Mouse (Mus musculus): ENCODE data around the gene Slc16a2. TPM values are rescaled to one million over a fixed set of nuclear protein-coding genes. Genes with fewer than 3 reads are reported as not detected.

Slc16a2 gene
- polyA plus RNA-seq, 1 experiment, result 4.2 TPM

DNA sequence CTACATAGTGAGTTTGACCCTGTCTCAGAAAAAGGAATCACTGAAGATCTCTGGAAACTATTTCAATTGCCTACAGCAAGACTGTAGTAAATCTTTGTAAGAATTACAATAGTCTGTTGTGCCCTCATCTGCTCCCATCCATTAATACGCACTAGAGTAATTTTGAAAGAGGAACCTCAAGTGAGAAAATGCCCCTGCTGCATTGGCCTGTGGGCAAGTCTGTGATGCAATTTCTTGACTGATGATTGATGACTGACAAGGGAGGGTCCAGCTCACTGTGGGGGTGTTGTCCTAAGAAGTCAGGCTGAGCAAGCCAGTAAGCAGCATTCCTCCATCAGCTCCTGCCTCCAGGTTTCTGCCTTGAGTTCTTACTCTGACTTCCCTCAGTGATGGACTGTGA, 75.6 kb downstream of the Slc16a2 start:
- Histone ChIP-seq H3K27ac (ENCODE audit: control insufficient read depth, insufficient read depth, low read depth, low read length, poor library complexity) (no peak overlapping the region), H3K4me3 (replicated peaks; ENCODE audit: control insufficient read depth, low read depth, low read length) (no peak overlapping the region), H3K4me1 (ENCODE audit: control insufficient read depth, insufficient read depth, low read length) (no peaks in the 10 kb centered on the region)
- no peak for TF ChIP-seq CTCF (IDR thresholded peaks at IDR 0.05; ENCODE audit: control insufficient read depth, insufficient read depth, low read length)
- WGBS, result 19% methylated on average over 1 of the region's 1 CpGs

DNA sequence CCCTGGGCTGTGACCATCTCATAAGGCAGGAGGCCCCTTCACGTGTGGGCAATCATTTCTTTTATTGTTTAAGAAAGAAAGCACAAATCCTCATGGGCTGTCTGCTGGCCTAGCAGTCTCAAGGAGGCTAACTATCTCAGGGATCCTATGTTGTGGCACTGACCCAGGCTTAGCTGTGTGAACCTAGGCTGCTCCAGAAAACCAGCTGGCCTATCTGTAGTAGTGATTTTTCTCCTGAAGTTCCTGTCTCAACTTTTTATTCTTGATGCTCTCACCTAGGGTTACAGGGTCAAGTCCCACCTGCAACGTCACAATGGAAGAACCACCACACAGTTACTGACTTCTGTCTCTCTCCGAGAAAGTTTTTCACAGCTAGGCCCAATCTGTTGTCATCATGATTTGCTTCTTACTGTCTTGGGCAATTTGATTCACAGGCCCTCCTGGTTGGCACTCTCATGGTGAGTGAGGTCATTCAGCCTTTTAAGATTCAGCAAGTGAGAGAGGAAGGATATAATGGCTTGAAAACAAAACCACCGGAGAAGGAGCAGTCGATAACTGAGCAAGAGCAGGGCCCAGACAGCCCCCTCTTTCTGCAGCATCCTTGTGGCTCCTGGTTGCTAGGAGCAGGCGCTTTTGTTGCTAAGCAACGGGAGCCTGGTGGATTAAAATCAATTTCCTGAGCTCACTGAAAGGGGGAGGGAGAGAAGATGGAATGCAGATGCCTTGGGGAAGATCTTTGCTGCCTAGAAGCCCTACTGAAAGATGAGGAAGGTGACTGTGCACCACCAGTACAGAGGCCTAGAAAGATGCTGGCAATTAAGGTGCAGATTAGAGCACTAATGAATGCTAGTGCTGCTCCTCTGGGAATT, 77.4 kb downstream of the Slc16a2 start:
- Histone ChIP-seq H3K27ac (ENCODE audit: control insufficient read depth, insufficient read depth, low read depth, low read length, poor library complexity) (no peak overlapping the region), H3K4me1 (ENCODE audit: control insufficient read depth, insufficient read depth, low read length) (no peaks in the 10 kb centered on the region), H3K4me3 (replicated peaks; ENCODE audit: control insufficient read depth, low read depth, low read length) (no peak overlapping the region)
- WGBS, result 69% methylated on average over 7 of the region's 7 CpGs
- TF ChIP-seq CTCF (IDR thresholded peaks at IDR 0.05; ENCODE audit: control insufficient read depth, insufficient read depth, low read length), result no peak
- no peak for TF ChIP-seq POLR2A (IDR thresholded peaks at IDR 0.05; ENCODE audit: borderline replicate concordance, control insufficient read depth, low read depth, low read length)

DNA sequence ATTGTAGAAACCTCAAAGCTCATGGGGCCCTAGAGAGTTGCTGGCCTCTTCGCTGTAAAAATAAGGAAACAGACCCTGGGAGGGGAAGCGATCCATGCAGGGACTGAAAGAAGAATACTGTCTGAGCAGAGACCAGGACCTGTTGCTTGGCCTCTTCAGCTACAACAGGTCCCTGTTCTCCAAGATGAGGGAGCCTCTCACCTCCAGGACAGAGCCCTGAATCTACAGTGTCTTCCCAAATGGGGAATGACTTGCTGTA, 79.8 kb downstream of the Slc16a2 start:
- no peaks in the 10 kb centered on the region for H3K4me1 ChIP-seq (ENCODE audit: control insufficient read depth, insufficient read depth, low read length)
- 38% methylated on average over 2 of the region's 2 CpGs for WGBS
- TF ChIP-seq POLR2A (IDR thresholded peaks at IDR 0.05; ENCODE audit: borderline replicate concordance, control insufficient read depth, low read depth, low read length) (no peak), CTCF (IDR thresholded peaks at IDR 0.05; ENCODE audit: control insufficient read depth, insufficient read depth, low read length) (no peak)
- H3K4me3 ChIP-seq (replicated peaks; ENCODE audit: control insufficient read depth, low read depth, low read length), result no peak overlapping the region
- H3K27ac ChIP-seq (ENCODE audit: control insufficient read depth, insufficient read depth, low read depth, low read length, poor library complexity), result no peak overlapping the region

DNA sequence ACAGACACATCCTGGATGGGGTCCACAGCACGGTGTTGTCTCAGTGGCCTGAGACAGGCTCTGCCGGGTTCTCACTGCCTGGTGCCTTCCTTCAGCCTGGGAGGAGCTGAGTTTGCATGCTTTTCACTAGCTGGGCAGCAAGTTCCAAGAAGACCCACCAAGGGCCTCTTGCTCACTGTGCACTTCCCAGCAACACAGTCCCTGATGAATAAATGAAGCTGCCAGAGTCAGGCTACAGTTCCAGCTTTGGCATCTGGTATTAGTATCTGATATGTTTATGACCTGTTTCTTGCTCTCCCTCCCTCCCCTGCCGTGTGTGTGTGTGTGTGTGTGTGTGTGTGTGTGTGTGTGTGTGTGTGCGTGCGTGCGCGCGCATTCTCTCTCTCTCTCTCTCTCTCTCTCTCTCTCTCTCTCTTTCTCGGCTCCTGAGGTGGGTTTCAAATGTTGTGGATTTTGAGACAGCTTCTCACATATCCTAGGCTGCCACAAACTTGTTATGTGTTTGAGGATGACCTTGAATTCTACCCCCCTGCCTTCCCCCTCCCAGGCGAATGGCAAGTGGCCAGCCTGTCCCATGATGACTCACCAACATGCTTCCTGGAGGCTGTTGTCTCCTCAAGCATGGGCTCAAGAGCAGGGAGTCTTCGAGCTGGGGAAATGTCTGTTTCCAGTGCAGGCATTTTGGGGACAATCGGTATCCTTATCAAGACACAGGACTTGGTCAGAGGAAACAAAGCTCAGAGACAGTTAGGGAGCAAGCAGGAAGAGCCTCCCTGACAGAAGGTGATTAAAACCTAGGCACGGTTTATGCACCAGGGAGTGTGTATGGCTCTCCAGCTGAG, 80.3 kb downstream of the Slc16a2 start:
- WGBS, result 19% methylated on average over 7 of the region's 13 CpGs
- Histone ChIP-seq H3K27ac (ENCODE audit: control insufficient read depth, insufficient read depth, low read depth, low read length, poor library complexity) (no peak overlapping the region), H3K4me3 (replicated peaks; ENCODE audit: control insufficient read depth, low read depth, low read length) (no peak overlapping the region), H3K4me1 (ENCODE audit: control insufficient read depth, insufficient read depth, low read length) (no peaks in the 10 kb centered on the region)
- TF ChIP-seq POLR2A (IDR thresholded peaks at IDR 0.05; ENCODE audit: borderline replicate concordance, control insufficient read depth, low read depth, low read length) (no peak), CTCF (IDR thresholded peaks at IDR 0.05; ENCODE audit: control insufficient read depth, insufficient read depth, low read length) (no peak)

DNA sequence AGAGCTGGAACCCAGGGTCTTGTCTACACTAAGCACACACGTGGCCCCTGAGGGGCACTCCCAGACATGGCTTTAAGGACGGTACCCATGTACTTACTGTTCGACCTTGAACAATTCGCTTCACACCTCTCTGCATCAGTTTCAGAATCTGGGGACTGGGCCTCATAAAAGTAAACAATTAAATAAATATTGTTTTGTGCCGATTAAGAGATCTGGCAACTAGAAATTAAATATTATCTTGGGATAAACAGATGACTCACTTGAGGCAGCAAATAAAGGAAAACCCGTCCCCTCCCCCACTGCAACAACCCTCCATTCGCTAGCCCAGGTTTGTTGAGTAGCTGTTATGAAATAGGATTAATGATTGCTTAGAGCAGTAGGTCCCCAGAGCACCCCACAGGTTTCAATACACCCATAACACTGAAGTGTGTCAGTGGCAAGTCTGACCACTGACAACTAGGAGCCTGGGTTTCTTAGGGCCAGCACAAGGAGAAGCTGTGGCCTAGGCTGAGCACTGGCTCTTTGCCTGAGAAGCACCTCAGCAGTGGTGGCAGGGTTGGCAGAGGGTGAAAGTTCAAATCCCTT, 87.7 kb downstream of the Slc16a2 start:
- Histone ChIP-seq H3K4me1 (ENCODE audit: control insufficient read depth, insufficient read depth, low read length) (no peaks in the 10 kb centered on the region), H3K27ac (ENCODE audit: control insufficient read depth, insufficient read depth, low read depth, low read length, poor library complexity) (no peak overlapping the region), H3K4me3 (replicated peaks; ENCODE audit: control insufficient read depth, low read depth, low read length) (no peak overlapping the region)
- WGBS, result 73% methylated on average over 7 of the region's 7 CpGs
- TF ChIP-seq CTCF (IDR thresholded peaks at IDR 0.05; ENCODE audit: control insufficient read depth, insufficient read depth, low read length), result no peak
- TF ChIP-seq POLR2A (IDR thresholded peaks at IDR 0.05; ENCODE audit: borderline replicate concordance, control insufficient read depth, low read depth, low read length), result no peak

GRCm38 (mm10) chrX:103733091-103733490, 88.7 kb downstream of the Slc16a2 start:
- Histone ChIP-seq H3K4me3 (replicated peaks; ENCODE audit: control insufficient read depth, low read depth, low read length) (no peak overlapping the region), H3K27ac (ENCODE audit: control insufficient read depth, insufficient read depth, low read depth, low read length, poor library complexity) (no peak overlapping the region), H3K4me1 (ENCODE audit: control insufficient read depth, insufficient read depth, low read length) (no peaks in the 10 kb centered on the region)
- WGBS, result 72% methylated on average over 4 of the region's 4 CpGs
- no peak for TF ChIP-seq POLR2A (IDR thresholded peaks at IDR 0.05; ENCODE audit: borderline replicate concordance, control insufficient read depth, low read depth, low read length)
- no peak for TF ChIP-seq CTCF (IDR thresholded peaks at IDR 0.05; ENCODE audit: control insufficient read depth, insufficient read depth, low read length)

DNA sequence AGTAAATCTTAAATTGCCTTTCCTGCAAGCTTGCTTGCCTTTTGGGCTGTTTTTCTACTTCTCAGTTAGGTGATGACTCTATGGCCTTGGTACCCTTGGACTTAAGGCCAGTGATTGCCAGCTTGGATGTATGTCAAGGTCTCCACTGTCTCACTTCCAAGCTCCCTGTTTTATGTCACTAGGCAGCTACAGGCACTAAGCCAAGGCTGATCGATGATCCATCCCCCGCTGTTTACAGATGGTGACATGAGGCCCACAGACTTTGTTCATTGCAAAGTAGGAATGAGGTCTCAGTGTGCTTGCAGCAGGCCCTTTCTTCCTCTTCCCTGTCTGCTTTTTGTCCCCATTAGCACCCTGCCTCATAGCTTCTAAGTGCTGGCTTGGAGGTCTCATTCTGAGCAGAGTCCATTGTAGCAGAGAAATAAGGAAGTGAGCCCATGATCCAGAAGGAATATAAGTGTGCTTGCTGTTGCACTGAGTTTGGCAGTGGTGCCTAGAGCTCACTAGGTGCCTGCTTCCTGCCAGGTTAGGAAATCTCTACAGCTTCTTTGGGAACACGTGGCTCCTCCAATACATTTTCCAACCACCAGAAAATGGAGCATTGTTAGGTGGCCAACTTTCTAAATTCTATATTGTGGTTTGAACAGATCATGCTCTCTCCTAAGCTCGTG, 89.6 kb downstream of the Slc16a2 start:
- WGBS, result 66% methylated on average over 4 of the region's 4 CpGs
- TF ChIP-seq POLR2A (IDR thresholded peaks at IDR 0.05; ENCODE audit: borderline replicate concordance, control insufficient read depth, low read depth, low read length) (no peak), CTCF (IDR thresholded peaks at IDR 0.05; ENCODE audit: control insufficient read depth, insufficient read depth, low read length) (no peak)
- Histone ChIP-seq H3K4me3 (replicated peaks; ENCODE audit: control insufficient read depth, low read depth, low read length) (no peak overlapping the region), H3K4me1 (ENCODE audit: control insufficient read depth, insufficient read depth, low read length) (no peaks in the 10 kb centered on the region), H3K27ac (ENCODE audit: control insufficient read depth, insufficient read depth, low read depth, low read length, poor library complexity) (no peak overlapping the region)

GRCm38 (mm10) chrX:103722437-103722836, 99.3 kb downstream of the Slc16a2 start:
- no peak overlapping the region for H3K27ac ChIP-seq (ENCODE audit: control insufficient read depth, insufficient read depth, low read depth, low read length, poor library complexity)
- TF ChIP-seq CTCF (IDR thresholded peaks at IDR 0.05; ENCODE audit: control insufficient read depth, insufficient read depth, low read length) (no peak), POLR2A (IDR thresholded peaks at IDR 0.05; ENCODE audit: borderline replicate concordance, control insufficient read depth, low read depth, low read length) (no peak)
- no peaks in the 10 kb centered on the region for H3K4me1 ChIP-seq (ENCODE audit: control insufficient read depth, insufficient read depth, low read length)
- 62% methylated on average over 2 of the region's 2 CpGs for WGBS
- no peak overlapping the region for H3K4me3 ChIP-seq (replicated peaks; ENCODE audit: control insufficient read depth, low read depth, low read length)
